Comparison of ENCODE assay signal across 11 mouse cellular contexts in the genomic region with DNA sequence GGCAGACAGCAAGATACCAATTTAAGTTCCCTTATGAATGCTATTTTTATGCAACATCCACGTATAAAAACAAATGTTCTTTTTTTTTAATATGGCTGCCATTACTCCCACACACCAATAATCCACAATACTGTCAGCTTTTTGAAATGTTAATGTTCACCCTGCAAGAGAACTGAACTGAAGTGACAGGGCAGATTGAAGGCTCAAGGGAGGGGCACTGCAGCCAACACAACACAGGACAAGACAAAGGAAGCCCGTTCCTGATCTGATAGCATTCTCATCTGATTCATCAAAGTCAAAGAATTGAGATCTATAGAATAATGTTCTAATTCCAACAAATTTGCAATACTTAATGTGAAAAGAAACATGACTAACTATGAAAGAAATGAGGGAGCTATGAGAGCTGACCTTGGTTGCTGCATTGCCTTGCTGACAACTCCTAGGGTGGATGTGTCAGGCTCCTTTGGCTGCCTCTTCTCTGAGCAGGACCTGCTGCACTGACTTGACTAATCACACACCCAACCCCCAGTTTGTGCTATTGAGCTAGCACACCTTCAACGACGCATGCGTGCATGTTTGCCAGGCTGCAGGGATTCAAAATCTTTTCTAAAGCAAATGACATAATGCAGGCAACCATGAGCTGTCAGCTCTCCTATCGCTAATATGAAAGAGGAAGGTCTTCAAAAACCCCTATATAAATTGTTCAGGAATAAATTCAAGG. TPM values are rescaled to one million over a fixed set of nuclear protein-coding genes. Genes with fewer than 3 reads are reported as not detected.
DNase-seq lines count a peak whose midpoint lies in the region; ATAC-seq lines count a peak whose summit lies in the region.
"Had no signal": no experiment of that assay in that cellular context is flagged by ENCODE, and none has a peak within 500 bp of the region (broad histone marks: within the 10 kb centered on the region; RNA-seq: fewer than 3 reads in every experiment).

No protein-coding gene starts in this region.

- no peak overlapping the region for H3K9ac ChIP-seq in midbrain, embryonic 12.5 days (replicated peaks)
- H3K9ac ChIP-seq in midbrain, embryonic 11.5 days (ENCODE audit: low read length): no peak overlapping the region
- H3K9ac ChIP-seq in hindbrain, embryonic 12.5 days: no peak overlapping the region
- H3K9ac ChIP-seq: liver, embryonic 13.5 days had no signal

- H3K27me3 ChIP-seq in midbrain, embryonic 12.5 days: no peaks in the 10 kb centered on the region
- no peaks in the 10 kb centered on the region for H3K27me3 ChIP-seq in midbrain, embryonic 11.5 days (ENCODE audit: control insufficient read depth, insufficient read depth, low read length)
- no peaks in the 10 kb centered on the region for H3K27me3 ChIP-seq in hindbrain, embryonic 12.5 days
- H3K27me3 ChIP-seq: liver, embryonic 13.5 days had no signal

- 70% methylated on average over 6 of the region's 6 CpGs for WGBS in midbrain, embryonic 12.5 days
- WGBS in midbrain, embryonic 11.5 days: 77% methylated on average over 6 of the region's 6 CpGs
- 71% methylated on average over 6 of the region's 6 CpGs for WGBS in hindbrain, embryonic 12.5 days

- ATAC-seq in midbrain, embryonic 12.5 days (ENCODE audit: low FRiP score, low read depth): peak; percentile 41; the same call in 1 of the 2 replicates
- ATAC-seq in midbrain, embryonic 11.5 days (ENCODE audit: low FRiP score): no peak
- ATAC-seq in hindbrain, embryonic 12.5 days (ENCODE audit: low FRiP score): no peak
- no peak for ATAC-seq in CD4-positive, CD25-positive, alpha-beta regulatory T cell, adult 4 months
- no peak for ATAC-seq in inflammation-experienced regulatory T-cells, adult 6 months

- no peak overlapping the region for H3K4me3 ChIP-seq in midbrain, embryonic 12.5 days
- H3K4me3 ChIP-seq in midbrain, embryonic 11.5 days (ENCODE audit: low read depth, low read length): no peak overlapping the region
- H3K4me3 ChIP-seq in hindbrain, embryonic 12.5 days: no peak overlapping the region
- H3K4me3 ChIP-seq: liver, embryonic 13.5 days; myocyte had no signal

- DNase-seq in midbrain, embryonic 11.5 days (ENCODE audit: low spot score, missing footprints): no peak
- peak; percentile 43 to 46 for DNase-seq in left cerebral cortex, adult 8-10 months (ENCODE audit: low spot score in 2 of 2)
- no peak for DNase-seq in gastrocnemius, adult 18-20 months (ENCODE audit: low spot score)
- DNase-seq in spleen, postnatal 10 days (ENCODE audit: low spot score in 2 of 2): no peak
- DNase-seq: liver, embryonic 13.5 days had no signal

- H3K27ac ChIP-seq in midbrain, embryonic 12.5 days (replicated peaks): peak overlapping the region; percentile 15; the same call in 1 of the 2 replicates
- H3K27ac ChIP-seq in midbrain, embryonic 11.5 days (ENCODE audit: low read depth, low read length): no peak overlapping the region
- H3K27ac ChIP-seq in hindbrain, embryonic 12.5 days: no peak overlapping the region
- H3K27ac ChIP-seq: liver, embryonic 13.5 days had no signal

- H3K4me1 ChIP-seq in midbrain, embryonic 12.5 days: no peaks in the 10 kb centered on the region
- H3K4me1 ChIP-seq in midbrain, embryonic 11.5 days (ENCODE audit: control insufficient read depth, insufficient read depth, low read length): no peaks in the 10 kb centered on the region
- no peaks in the 10 kb centered on the region for H3K4me1 ChIP-seq in hindbrain, embryonic 12.5 days
- H3K4me1 ChIP-seq: liver, embryonic 13.5 days had no signal

- H3K9me3 ChIP-seq in midbrain, embryonic 12.5 days: no peaks in the 10 kb centered on the region
- H3K9me3 ChIP-seq in midbrain, embryonic 11.5 days (ENCODE audit: control insufficient read depth, low read length): no peaks in the 10 kb centered on the region
- no peaks in the 10 kb centered on the region; the same call in 1 of the 2 replicates for H3K9me3 ChIP-seq in hindbrain, embryonic 12.5 days (replicated peaks)
- H3K9me3 ChIP-seq: liver, embryonic 13.5 days had no signal

- H3K4me2 ChIP-seq in midbrain, embryonic 12.5 days (replicated peaks): no peak overlapping the region
- H3K4me2 ChIP-seq in midbrain, embryonic 11.5 days: no peak overlapping the region
- H3K4me2 ChIP-seq in hindbrain, embryonic 12.5 days (replicated peaks): 0 out of 2 replicates have a peak overlapping the region, but pooled peaks have one; percentile 8
- H3K4me2 ChIP-seq: liver, embryonic 13.5 days had no signal

- H3K36me3 ChIP-seq in midbrain, embryonic 12.5 days: no peaks in the 10 kb centered on the region
- no peaks in the 10 kb centered on the region for H3K36me3 ChIP-seq in midbrain, embryonic 11.5 days (ENCODE audit: control insufficient read depth, insufficient read depth, low read length)
- no peaks in the 10 kb centered on the region for H3K36me3 ChIP-seq in hindbrain, embryonic 12.5 days
- H3K36me3 ChIP-seq: liver, embryonic 13.5 days had no signal

RNA-seq across cellular contexts. Expression of gene Gm38393, which starts 42.8 kb away (rescaled TPM):
- 2.9 and 3.8 TPM in 2 replicates for polyA plus RNA-seq in midbrain, embryonic 12.5 days (2016; fragmentation: Nextera tagmentation; extraction: Ambion mirVana)
- polyA plus RNA-seq in midbrain, embryonic 11.5 days (2014; fragmentation: Nextera tagmentation; extraction: Ambion mirVana): 1.6 and 2.2 TPM in 2 replicates
- polyA plus RNA-seq in hindbrain, embryonic 12.5 days (2016; fragmentation: Nextera tagmentation; extraction: Ambion mirVana): 1.2 and 2.1 TPM in 2 replicates
- 10 to 100 TPM; 64.5 to 68.4 (median 64.9) TPM for total RNA-seq in left cerebral cortex, adult 8-10 months (2022)
- total RNA-seq in gastrocnemius, adult 18-20 months (2021): 1 to 10 TPM; 2.8 to 3.0 TPM
- polyA plus RNA-seq in CD4-positive, CD25-positive, alpha-beta regulatory T cell, adult 4 months (2017; shearing (Covaris generic)): not detected
- under 1 TPM in 1 of 3 experiments, not detected in 2; 0.08 TPM for polyA plus RNA-seq in inflammation-experienced regulatory T-cells, adult 6 months (2017; shearing (Covaris generic))

RNA-seq across cellular contexts. Expression of gene Snurf, which starts 42.8 kb away (rescaled TPM):
- polyA plus RNA-seq in midbrain, embryonic 12.5 days (2016; fragmentation: Nextera tagmentation; extraction: Ambion mirVana): 186 and 209 TPM in 2 replicates
- 167 and 188 TPM in 2 replicates for polyA plus RNA-seq in midbrain, embryonic 11.5 days (2014; fragmentation: Nextera tagmentation; extraction: Ambion mirVana)
- 196 and 203 TPM in 2 replicates for polyA plus RNA-seq in hindbrain, embryonic 12.5 days (2016; fragmentation: Nextera tagmentation; extraction: Ambion mirVana)
- 1,000 to 10,000 TPM; 2,171 to 2,453 (median 2,384) TPM for total RNA-seq in left cerebral cortex, adult 8-10 months (2022)
- total RNA-seq in gastrocnemius, adult 18-20 months (2021): 100 to 1,000 TPM; 193 to 213 TPM
- not detected for polyA plus RNA-seq in CD4-positive, CD25-positive, alpha-beta regulatory T cell, adult 4 months (2017; shearing (Covaris generic))
- polyA plus RNA-seq in inflammation-experienced regulatory T-cells, adult 6 months (2017; shearing (Covaris generic)): not detected
- total RNA-seq: hematopoietic stem cell, adult 5-6 weeks had no signal
- polyA plus RNA-seq: myocyte had no signal

Comparison
In these comparisons a context has a peak if more than half of its experiments do, and no peak if none do; other contexts are left out.
1. DNase-seq: peak in left cerebral cortex, adult 8-10 months (2 of 2); none in midbrain, embryonic 11.5 days (single experiment), gastrocnemius, adult 18-20 months (single experiment) and spleen, postnatal 10 days (0 of 2).
2. RNA of gene Snurf, which starts 42.8 kb away (polyA plus RNA-seq): 186 to 209 TPM in midbrain, embryonic 12.5 days, 196 to 203 TPM in hindbrain, embryonic 12.5 days and 167 to 188 TPM in midbrain, embryonic 11.5 days; not detected in CD4-positive, CD25-positive, alpha-beta regulatory T cell, adult 4 months and not detected in inflammation-experienced regulatory T-cells, adult 6 months; every median in the first group is over 100 times any median in the second.